Mouse (Mus musculus): ENCODE results near the gene Cpeb3. TPM values are rescaled to one million over a fixed set of nuclear protein-coding genes. Genes with fewer than 3 reads are reported as not detected.

Gene Cpeb3
- 1.5 and 1.9 TPM in 2 replicates for polyA plus RNA-seq (2014; fragmentation: Nextera tagmentation; extraction: Ambion mirVana)

DNA sequence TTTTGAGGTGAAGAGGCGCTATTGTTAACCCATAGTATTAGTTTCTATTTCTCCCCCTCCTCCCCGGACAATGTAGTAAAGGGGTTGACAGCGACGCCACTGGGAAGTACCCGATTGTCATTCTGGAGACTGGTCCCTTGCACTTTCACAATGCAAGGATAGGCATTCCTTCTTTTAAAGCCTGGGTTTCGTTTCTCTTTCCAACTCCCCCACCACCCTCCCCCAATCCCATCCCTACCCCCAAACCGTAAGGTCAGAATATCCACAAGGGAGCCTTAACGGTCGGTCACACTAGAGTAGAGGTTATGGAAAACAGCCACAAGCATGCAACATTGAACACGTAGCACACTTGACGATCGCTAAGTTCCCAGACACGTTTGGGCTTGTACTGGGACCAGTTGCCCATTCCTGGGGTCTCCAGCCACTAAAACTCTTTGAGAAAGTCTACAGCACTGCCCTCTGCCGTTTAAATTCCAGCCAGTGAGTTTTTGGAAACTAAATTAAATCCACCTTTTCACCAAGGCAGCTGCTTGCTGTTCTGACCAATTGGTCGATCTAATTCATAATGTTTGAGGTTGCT lies at the start of gene Cpeb3:
Gene Cpeb3, minus strand, starts transcription at position 426 of the 580 bp plus-strand sequence.
- DNase-seq (ENCODE audit: low spot score) (peak; percentile 71), ATAC-seq (ENCODE audit: low read depth) (no peak)
- H3K27me3 ChIP-seq (replicated peaks; ENCODE audit: control insufficient read depth, insufficient read depth, low read length): no peaks in the 10 kb centered on the region
- H3K4me1 ChIP-seq (ENCODE audit: control insufficient read depth, insufficient read depth, low read length): peaks cover 10% of the 10 kb centered on the region
- H3K9me3 ChIP-seq (ENCODE audit: control insufficient read depth, low read length): no peaks in the 10 kb centered on the region
- peaks cover 26% of the 10 kb centered on the region for H3K36me3 ChIP-seq (ENCODE audit: control insufficient read depth, insufficient read depth, low read length)
- under 1% methylated on average over 15 of the region's 15 CpGs for WGBS
- H3K4me3 ChIP-seq (ENCODE audit: low read depth, low read length): peak within 1 kb of the TSS; percentile 97
- peak within 1 kb of the TSS; percentile 98 for H3K9ac ChIP-seq (ENCODE audit: low read depth, low read length)
- H3K4me2 ChIP-seq (ENCODE audit: low read depth, low read length): peak within 1 kb of the TSS; percentile 94
- H3K27ac ChIP-seq (replicated peaks; ENCODE audit: low read depth, low read length): peak within 1 kb of the TSS; percentile 86

DNA sequence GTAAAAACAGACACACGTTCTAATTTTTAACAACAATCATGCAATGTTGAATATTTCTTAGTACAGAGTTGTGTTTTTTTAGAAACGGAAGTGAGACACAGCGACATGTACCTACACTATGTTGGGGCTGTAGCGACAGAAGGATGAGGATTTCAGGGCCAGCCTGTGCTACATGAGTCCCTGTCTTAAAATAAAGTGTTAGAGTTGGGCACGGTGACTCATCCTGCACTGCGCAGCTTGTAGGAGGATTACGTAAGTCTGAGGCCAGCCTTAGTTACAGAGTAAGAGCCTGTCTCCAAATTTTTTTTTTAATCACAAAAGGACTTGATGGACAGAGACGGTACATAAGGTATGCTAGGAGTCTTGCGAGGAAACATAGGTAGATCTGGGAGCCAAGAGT lies 46.9 kb upstream of the Cpeb3 start:
- no peaks in the 10 kb centered on the region for H3K9me3 ChIP-seq (ENCODE audit: control insufficient read depth, low read length)
- H3K9ac ChIP-seq (ENCODE audit: low read depth, low read length): no peak overlapping the region
- H3K27me3 ChIP-seq (replicated peaks; ENCODE audit: control insufficient read depth, insufficient read depth, low read length): no peaks in the 10 kb centered on the region
- H3K27ac ChIP-seq (replicated peaks; ENCODE audit: low read depth, low read length): no peak overlapping the region
- 89% methylated on average over 9 of the region's 9 CpGs for WGBS
- DNase-seq (ENCODE audit: low spot score) (no peak), ATAC-seq (ENCODE audit: low read depth) (no peak)
- H3K4me2 ChIP-seq (ENCODE audit: low read depth, low read length): no peak overlapping the region
- H3K4me1 ChIP-seq (ENCODE audit: control insufficient read depth, insufficient read depth, low read length): no peaks in the 10 kb centered on the region
- H3K4me3 ChIP-seq (ENCODE audit: low read depth, low read length): no peak overlapping the region
- H3K36me3 ChIP-seq (ENCODE audit: control insufficient read depth, insufficient read depth, low read length): no peaks in the 10 kb centered on the region

DNA sequence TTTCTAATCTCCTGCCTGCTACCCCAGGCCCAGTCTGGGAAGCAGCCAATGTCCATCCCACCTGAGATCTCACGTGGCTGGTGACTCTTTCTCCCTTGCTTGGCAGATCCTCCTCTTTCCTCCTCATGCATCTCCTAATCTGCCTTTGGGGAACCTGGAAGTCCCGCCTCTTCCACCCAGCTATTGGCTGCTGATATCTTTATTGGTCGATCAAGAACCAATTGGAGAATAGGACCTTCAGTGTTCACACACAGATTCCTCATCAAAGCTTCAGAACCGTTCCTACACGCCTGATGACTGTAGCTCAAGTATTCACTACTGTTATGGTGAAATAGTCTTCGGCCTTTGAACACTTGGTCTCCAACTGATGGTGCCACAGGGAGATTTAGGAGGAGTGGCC lies 43.7 kb upstream of the Cpeb3 start:
- H3K27me3 ChIP-seq (replicated peaks; ENCODE audit: control insufficient read depth, insufficient read depth, low read length): no peaks in the 10 kb centered on the region
- H3K9ac ChIP-seq (ENCODE audit: low read depth, low read length): no peak overlapping the region
- no peak overlapping the region for H3K27ac ChIP-seq (replicated peaks; ENCODE audit: low read depth, low read length)
- H3K4me1 ChIP-seq (ENCODE audit: control insufficient read depth, insufficient read depth, low read length): no peaks in the 10 kb centered on the region
- H3K9me3 ChIP-seq (ENCODE audit: control insufficient read depth, low read length): no peaks in the 10 kb centered on the region
- no peaks in the 10 kb centered on the region for H3K36me3 ChIP-seq (ENCODE audit: control insufficient read depth, insufficient read depth, low read length)
- 64% methylated on average over 6 of the region's 6 CpGs for WGBS
- ATAC-seq (ENCODE audit: low read depth): no peak
- no peak for DNase-seq (ENCODE audit: low spot score)
- no peak overlapping the region for H3K4me3 ChIP-seq (ENCODE audit: low read depth, low read length)
- H3K4me2 ChIP-seq (ENCODE audit: low read depth, low read length): no peak overlapping the region

DNA sequence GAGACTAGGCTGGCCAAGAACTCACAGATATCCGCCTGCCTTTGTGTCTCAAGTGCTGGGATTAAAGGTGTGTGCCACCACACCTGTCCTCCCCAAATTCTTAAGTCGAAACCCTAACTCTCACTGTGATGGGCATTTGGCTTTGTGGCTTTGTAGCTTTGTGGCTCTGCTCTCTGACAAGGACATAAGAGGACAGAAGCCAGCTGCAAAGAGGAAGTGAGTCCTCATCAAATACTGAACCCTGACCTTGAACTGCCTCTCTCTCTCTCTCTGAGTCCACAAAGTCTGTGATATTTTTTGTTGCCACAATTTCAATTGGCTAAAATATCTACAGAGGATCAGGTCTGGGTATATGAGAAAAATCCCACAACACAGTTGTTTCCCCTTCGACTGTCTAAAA lies 39.8 kb upstream of the Cpeb3 start:
- no peak overlapping the region for H3K27ac ChIP-seq (replicated peaks; ENCODE audit: low read depth, low read length)
- no peaks in the 10 kb centered on the region for H3K4me1 ChIP-seq (ENCODE audit: control insufficient read depth, insufficient read depth, low read length)
- no peaks in the 10 kb centered on the region for H3K9me3 ChIP-seq (ENCODE audit: control insufficient read depth, low read length)
- H3K9ac ChIP-seq (ENCODE audit: low read depth, low read length): no peak overlapping the region
- H3K4me2 ChIP-seq (ENCODE audit: low read depth, low read length): no peak overlapping the region
- WGBS: 77% methylated on average over 3 of the region's 3 CpGs
- H3K36me3 ChIP-seq (ENCODE audit: control insufficient read depth, insufficient read depth, low read length): no peaks in the 10 kb centered on the region
- ATAC-seq (ENCODE audit: low read depth): no peak
- no peak overlapping the region for H3K4me3 ChIP-seq (ENCODE audit: low read depth, low read length)
- DNase-seq (ENCODE audit: low spot score): no peak
- H3K27me3 ChIP-seq (replicated peaks; ENCODE audit: control insufficient read depth, insufficient read depth, low read length): no peaks in the 10 kb centered on the region

DNA sequence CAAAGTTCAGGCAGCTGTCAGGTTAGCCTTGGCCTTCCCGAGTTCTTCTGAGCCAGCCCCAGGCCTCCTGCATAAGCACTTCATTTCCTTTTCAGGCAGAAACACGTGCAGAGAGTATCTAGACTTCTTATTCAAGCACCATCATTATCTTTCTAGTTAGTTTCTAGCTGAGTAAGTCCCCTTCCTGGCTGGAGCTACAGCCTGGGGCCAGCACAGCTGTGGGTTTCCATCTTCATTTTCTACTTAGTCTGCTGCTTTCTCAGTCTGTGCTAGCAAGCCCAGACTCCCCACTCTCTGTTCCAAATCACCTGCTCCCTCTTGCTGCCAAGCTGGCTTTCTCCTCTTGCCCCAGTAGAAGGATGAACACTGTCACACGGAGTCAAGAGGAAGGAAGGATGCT lies 38.5 kb upstream of the Cpeb3 start:
- WGBS: 39% methylated on average over 3 of the region's 3 CpGs
- no peak for ATAC-seq (ENCODE audit: low read depth)

DNA sequence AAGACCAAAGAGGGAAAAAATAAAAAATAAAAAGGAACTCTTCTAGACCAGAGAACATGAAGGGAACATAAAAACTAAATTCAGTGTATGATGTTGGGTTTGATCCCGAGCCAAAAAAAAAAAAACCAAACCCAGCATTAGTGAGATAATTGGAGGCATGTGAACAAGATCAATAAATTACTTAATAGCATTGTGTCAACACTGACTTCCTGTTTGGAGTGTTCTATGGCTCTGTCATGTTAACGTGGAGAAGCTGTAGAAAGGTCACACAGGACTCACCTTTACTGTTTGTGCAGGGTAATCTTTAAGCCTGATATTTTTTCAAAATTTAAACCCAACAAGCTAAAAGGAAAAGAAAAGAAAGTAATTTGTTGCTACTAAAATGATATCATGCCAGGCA lies 34.3 kb upstream of the Cpeb3 start:
- ATAC-seq (ENCODE audit: low read depth) (no peak), DNase-seq (ENCODE audit: low spot score) (no peak)
- Histone ChIP-seq H3K27me3 (replicated peaks; ENCODE audit: control insufficient read depth, insufficient read depth, low read length) (no peaks in the 10 kb centered on the region), H3K9me3 (ENCODE audit: control insufficient read depth, low read length) (no peaks in the 10 kb centered on the region), H3K27ac (replicated peaks; ENCODE audit: low read depth, low read length) (no peak overlapping the region), H3K4me1 (ENCODE audit: control insufficient read depth, insufficient read depth, low read length) (no peaks in the 10 kb centered on the region), H3K9ac (ENCODE audit: low read depth, low read length) (no peak overlapping the region), H3K36me3 (ENCODE audit: control insufficient read depth, insufficient read depth, low read length) (no peaks in the 10 kb centered on the region), H3K4me3 (ENCODE audit: low read depth, low read length) (no peak overlapping the region), H3K4me2 (ENCODE audit: low read depth, low read length) (no peak overlapping the region)
- WGBS: 31% methylated on average over 2 of the region's 2 CpGs

More for the DNA sequence above, 38.5 kb upstream of the Cpeb3 start:
- no peaks in the 10 kb centered on the region for H3K36me3 ChIP-seq (ENCODE audit: control insufficient read depth, insufficient read depth, low read length)
- no peaks in the 10 kb centered on the region for H3K27me3 ChIP-seq (replicated peaks; ENCODE audit: control insufficient read depth, insufficient read depth, low read length)
- no peak overlapping the region for H3K4me2 ChIP-seq (ENCODE audit: low read depth, low read length)
- H3K4me3 ChIP-seq (ENCODE audit: low read depth, low read length): no peak overlapping the region
- no peaks in the 10 kb centered on the region for H3K4me1 ChIP-seq (ENCODE audit: control insufficient read depth, insufficient read depth, low read length)
- no peak for DNase-seq (ENCODE audit: low spot score)
- no peaks in the 10 kb centered on the region for H3K9me3 ChIP-seq (ENCODE audit: control insufficient read depth, low read length)
- no peak overlapping the region for H3K27ac ChIP-seq (replicated peaks; ENCODE audit: low read depth, low read length)
- H3K9ac ChIP-seq (ENCODE audit: low read depth, low read length): no peak overlapping the region

DNA sequence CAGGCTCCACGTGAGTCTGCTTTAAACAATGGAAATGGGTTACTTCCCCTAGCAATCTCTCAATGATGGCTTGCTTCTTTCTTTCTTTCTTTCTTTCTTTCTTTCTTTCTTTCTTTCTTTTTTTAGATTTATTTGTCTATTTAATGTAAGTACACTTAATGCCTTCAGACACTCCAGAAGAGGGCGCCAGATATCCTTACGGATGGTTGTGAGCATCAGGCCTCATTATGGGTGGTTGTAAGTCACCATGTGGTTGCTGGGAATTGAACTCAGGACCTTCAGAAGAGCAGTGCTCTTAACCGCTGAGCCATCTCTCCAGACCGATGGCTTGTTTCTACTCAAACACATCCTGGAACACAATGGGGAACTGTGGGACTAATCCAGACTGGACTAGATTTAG lies 32.8 kb upstream of the Cpeb3 start:
- H3K4me2 ChIP-seq (ENCODE audit: low read depth, low read length): no peak overlapping the region
- DNase-seq (ENCODE audit: low spot score): no peak
- no peaks in the 10 kb centered on the region for H3K4me1 ChIP-seq (ENCODE audit: control insufficient read depth, insufficient read depth, low read length)
- no peak overlapping the region for H3K27ac ChIP-seq (replicated peaks; ENCODE audit: low read depth, low read length)
- H3K36me3 ChIP-seq (ENCODE audit: control insufficient read depth, insufficient read depth, low read length): no peaks in the 10 kb centered on the region
- H3K9ac ChIP-seq (ENCODE audit: low read depth, low read length): no peak overlapping the region
- peaks cover 8% of the 10 kb centered on the region for H3K27me3 ChIP-seq (replicated peaks; ENCODE audit: control insufficient read depth, insufficient read depth, low read length)
- 70% methylated on average over 5 of the region's 5 CpGs for WGBS
- no peak overlapping the region for H3K4me3 ChIP-seq (ENCODE audit: low read depth, low read length)
- ATAC-seq (ENCODE audit: low read depth): no peak
- no peaks in the 10 kb centered on the region for H3K9me3 ChIP-seq (ENCODE audit: control insufficient read depth, low read length)

DNA sequence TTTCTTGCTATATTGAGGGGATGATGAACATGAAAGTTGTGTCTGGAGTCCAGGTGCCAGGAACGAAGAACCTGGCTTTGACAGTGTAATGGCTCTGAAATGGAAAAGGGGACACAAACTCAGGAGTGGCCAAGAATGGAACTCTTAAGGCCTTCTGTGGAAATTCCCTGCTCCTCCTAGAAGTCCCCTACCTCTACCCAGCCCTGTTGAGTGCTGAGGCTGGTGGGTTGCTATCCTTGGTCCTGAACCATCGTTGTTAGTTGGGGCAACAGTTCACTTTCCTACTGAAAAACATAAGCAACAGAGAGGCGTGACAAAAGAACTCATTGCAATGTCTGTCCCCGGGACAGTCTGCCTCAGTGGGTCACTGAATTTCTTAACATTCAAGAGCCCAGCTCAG lies 30.7 kb upstream of the Cpeb3 start:
- H3K9ac ChIP-seq (ENCODE audit: low read depth, low read length): no peak overlapping the region
- H3K27ac ChIP-seq (replicated peaks; ENCODE audit: low read depth, low read length): no peak overlapping the region
- no peaks in the 10 kb centered on the region for H3K4me1 ChIP-seq (ENCODE audit: control insufficient read depth, insufficient read depth, low read length)
- no peak overlapping the region for H3K4me2 ChIP-seq (ENCODE audit: low read depth, low read length)
- H3K36me3 ChIP-seq (ENCODE audit: control insufficient read depth, insufficient read depth, low read length): no peaks in the 10 kb centered on the region
- DNase-seq (ENCODE audit: low spot score) (peak; percentile 80), ATAC-seq (ENCODE audit: low read depth) (no peak)
- WGBS: 17% methylated on average over 4 of the region's 4 CpGs
- H3K27me3 ChIP-seq (replicated peaks; ENCODE audit: control insufficient read depth, insufficient read depth, low read length): peaks cover 26% of the 10 kb centered on the region
- no peak overlapping the region for H3K4me3 ChIP-seq (ENCODE audit: low read depth, low read length)
- no peaks in the 10 kb centered on the region for H3K9me3 ChIP-seq (ENCODE audit: control insufficient read depth, low read length)

DNA sequence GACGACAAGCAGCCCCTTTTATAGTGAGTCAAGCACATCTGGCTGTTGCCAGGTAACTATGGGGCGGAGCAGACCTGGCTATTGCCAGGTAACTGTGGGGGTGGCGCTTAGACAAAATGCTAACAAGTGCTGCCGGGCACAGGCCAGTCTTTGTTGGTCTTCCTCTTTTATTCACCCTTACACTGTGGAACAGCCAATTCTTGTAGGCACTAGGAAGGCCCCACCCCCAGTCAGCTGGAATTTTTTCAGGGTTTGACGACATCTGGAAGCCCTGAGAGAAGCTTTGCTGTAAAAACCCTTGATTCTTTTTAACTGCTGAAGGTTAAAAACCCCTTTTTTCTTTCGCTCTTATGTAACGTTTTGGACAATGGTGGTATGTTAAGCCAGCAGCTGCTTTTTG lies 30.2 kb upstream of the Cpeb3 start:
- Histone ChIP-seq H3K4me1 (ENCODE audit: control insufficient read depth, insufficient read depth, low read length) (no peaks in the 10 kb centered on the region), H3K9me3 (ENCODE audit: control insufficient read depth, low read length) (no peaks in the 10 kb centered on the region), H3K36me3 (ENCODE audit: control insufficient read depth, insufficient read depth, low read length) (no peaks in the 10 kb centered on the region), H3K27ac (replicated peaks; ENCODE audit: low read depth, low read length) (no peak overlapping the region), H3K9ac (ENCODE audit: low read depth, low read length) (no peak overlapping the region), H3K4me2 (ENCODE audit: low read depth, low read length) (no peak overlapping the region), H3K27me3 (replicated peaks; ENCODE audit: control insufficient read depth, insufficient read depth, low read length) (peaks cover 30% of the 10 kb centered on the region), H3K4me3 (ENCODE audit: low read depth, low read length) (no peak overlapping the region)
- no peak for DNase-seq (ENCODE audit: low spot score)
- ATAC-seq (ENCODE audit: low read depth): no peak
- WGBS: 15% methylated on average over 7 of the region's 7 CpGs
